Mouse (Mus musculus) fat pad, adult 2 months (tissue): ENCODE data around the gene Ifitm1.

Experiments
- DNase-seq: peaks from one replicate; pipeline ENCODE4 v3.0.0-alpha.2; 2011; ENCODE audit warnings: low read depth, low spot score; ENCODE audit errors: extremely low read depth

The Ifitm1 gene

GRCm38 (mm10) chr7:140966921-140967320, at the start of gene Ifitm1:
Gene Ifitm1, plus strand, starts transcription at chr7:140967221.
- DNase-seq: no peak

GRCm38 (mm10) chr7:140919911-140920310, 47.1 kb upstream of the Ifitm1 start:
- DNase-seq: no peak

DNA sequence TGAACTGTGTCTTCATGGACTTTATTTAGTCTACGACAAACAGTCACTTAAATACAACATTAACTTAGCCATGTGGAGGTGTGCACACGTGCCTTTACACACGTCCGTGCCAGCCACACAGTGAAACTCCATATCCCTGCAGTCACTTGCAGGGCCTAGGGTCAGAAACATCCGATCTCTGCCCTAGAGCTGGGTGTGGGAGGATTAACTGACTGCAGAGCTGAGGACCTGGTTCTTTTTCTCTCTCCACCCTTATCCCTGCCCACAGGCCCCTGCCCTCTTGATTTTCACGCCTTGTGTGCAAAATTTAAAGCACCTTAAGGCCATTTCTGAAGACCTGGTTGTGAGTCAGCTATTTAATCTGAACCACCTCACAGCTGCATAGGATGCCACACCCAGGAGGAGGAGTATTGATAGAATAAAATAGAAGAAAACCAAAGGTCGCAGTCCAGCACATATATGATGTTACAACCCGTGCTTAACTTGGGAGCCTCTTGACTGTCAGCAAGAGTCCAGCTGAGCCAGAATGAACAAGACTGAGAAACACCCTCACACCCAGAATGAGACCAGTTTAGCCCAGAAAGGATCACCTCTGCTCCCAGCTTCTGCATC, 46.5 kb upstream of the Ifitm1 start, which contains the start of gene Nlrp6:
Gene Nlrp6 (plus strand): TSS at position 485 of the 612 bp plus-strand sequence.
- no peak for DNase-seq

DNA sequence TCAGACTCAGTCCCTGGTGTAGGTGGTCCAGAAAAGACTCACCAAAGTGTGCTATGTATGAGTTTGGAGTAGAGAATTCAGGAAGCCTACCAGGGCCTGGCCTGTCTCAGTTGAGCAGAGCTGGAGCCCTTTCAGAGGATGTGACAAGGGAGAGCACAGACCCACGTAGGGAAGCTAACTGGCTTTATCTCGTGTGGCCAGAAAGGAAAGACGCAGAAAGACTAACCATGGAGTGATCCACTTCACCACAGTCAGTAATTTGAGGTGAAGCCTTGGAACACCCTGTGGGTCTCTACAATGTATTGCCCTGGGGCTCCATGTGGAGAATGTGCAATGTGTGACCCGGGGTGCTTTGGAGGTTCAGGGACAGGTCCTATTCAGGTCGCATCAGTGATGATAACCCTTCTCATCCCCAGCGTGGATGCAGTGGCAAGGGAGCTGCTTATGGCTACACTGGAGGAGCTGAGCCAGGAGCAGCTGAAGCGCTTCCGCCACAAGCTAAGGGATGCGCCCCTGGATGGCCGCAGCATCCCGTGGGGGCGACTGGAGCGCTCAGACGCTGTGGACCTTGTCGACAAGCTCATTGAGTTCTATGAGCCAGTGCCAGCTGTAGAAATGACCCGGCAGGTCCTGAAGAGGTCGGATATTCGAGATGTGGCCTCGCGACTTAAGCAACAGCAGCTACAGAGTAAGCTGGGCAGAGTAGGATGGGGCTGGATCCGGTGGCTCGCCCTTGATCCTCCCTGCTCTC, 45.6 kb upstream of the Ifitm1 start:
- no peak for DNase-seq

DNA sequence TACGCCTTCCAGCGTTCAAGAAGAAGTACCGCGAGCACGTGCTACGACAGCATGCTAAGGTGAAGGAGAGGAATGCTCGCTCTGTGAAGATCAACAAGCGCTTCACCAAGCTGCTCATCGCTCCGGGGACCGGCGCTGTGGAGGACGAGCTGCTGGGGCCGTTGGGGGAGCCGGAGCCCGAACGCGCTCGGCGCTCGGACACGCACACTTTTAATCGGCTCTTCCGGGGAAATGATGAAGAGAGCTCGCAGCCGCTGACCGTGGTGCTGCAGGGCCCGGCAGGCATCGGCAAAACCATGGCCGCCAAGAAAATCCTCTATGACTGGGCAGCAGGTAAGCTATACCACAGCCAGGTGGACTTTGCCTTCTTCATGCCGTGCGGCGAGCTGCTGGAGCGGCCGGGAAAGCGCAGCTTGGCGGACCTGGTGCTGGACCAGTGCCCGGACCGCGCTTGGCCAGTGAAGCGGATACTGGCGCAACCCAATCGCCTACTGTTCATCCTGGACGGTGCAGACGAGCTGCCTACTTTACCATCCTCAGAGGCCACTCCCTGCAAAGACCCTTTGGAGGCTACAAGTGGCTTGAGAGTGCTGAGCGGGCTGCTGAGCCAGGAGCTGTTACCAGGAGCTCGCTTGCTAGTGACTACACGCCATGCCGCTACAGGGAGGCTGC, 44.5 kb upstream of the Ifitm1 start:
- DNase-seq: no peak

- no peak for DNase-seq
Observed at GRCm38 (mm10) chr7:140923070-140923775, 43.8 kb upstream of the Ifitm1 start.

DNA sequence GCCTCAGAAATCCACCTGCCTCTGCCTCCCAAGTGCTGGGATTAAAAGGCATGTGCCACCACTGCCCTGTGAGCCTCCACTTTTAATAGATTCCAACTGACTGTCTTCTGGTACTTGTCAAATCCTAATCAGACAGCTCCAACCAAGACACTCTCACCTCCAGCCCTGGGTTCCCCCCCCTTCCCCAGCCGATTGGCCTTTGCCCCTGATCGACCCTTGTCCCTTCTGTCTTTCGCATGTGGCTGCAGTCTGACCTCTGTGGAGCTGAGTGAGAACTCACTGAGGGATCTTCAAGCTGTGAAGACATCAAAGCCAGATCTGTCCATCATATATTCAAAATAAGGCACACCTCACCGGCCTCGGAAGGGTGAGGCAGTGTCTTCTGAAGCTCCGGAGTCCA, 39.8 kb upstream of the Ifitm1 start:
- DNase-seq: no peak

GRCm38 (mm10) chr7:140938436-140938835, 28.6 kb upstream of the Ifitm1 start:
- DNase-seq: no peak

DNA sequence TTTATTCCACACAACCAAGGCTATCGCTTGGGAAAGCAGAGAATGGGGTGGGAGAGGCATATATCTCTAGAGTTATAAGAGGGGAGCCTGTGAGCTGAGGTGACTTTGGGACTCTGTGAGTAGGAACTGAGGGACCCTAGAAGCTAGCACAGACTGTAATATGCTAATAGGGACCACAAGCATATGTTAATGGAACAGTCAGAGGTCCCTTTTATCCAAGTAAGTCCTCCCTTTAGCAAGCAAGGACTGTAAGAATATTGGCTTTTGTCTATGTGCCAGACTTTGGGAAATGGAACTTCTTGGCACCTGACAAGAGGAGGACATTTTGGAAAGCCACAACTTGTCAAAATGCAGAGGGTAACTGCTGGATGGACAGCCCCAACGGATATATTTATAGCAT, 28.1 kb upstream of the Ifitm1 start:
- no peak for DNase-seq

- DNase-seq: no peak
Observed at GRCm38 (mm10) chr7:140939669-140940171, 27.3 kb upstream of the Ifitm1 start.

- no peak for DNase-seq
Observed at GRCm38 (mm10) chr7:140941222-140942051, 25.6 kb upstream of the Ifitm1 start, which contains the start of gene Pgghg. Gene Pgghg, plus strand, starts transcription at chr7:140941391.

DNA sequence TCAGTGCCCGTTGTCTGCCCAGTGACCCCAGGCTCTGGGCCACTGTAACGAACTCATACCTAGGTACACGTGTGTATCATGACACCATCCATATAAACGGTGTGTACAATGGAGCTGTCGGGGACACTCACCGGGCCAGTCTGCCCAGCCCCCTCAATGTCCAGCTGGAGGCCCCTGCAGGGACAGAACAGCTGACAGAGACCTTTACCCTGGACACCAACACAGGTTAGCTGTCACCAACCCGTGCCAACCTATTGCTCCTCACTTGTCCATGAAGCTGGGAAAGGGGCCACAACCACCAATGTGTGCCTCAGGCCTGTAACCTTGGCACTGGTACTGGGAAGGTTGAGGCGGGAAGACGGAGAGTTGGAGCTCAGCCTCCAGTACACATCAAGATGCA, 24.7 kb upstream of the Ifitm1 start:
- no peak for DNase-seq

DNA sequence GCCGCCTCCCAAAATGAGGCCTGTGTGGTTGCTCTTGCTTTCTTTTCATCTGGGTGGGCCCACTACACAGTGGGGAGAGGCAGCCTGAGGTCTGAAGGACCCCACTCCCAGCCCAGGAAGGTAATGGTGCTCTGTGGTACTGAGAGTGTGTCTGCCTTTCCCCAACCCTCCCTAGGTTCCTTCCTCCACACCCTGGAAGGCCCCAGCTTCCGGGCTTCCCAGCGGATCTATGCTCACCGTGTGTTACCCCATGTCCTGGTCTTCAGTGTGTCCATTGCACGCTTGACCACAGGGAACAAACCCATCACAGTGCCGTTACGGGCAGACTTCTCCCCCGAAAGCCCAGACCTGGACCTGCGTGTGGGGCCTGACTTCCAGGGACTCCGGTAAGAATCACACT, 24.2 kb upstream of the Ifitm1 start:
- no peak for DNase-seq

GRCm38 (mm10) chr7:140943356-140943755, 23.7 kb upstream of the Ifitm1 start:
- DNase-seq: no peak

DNA sequence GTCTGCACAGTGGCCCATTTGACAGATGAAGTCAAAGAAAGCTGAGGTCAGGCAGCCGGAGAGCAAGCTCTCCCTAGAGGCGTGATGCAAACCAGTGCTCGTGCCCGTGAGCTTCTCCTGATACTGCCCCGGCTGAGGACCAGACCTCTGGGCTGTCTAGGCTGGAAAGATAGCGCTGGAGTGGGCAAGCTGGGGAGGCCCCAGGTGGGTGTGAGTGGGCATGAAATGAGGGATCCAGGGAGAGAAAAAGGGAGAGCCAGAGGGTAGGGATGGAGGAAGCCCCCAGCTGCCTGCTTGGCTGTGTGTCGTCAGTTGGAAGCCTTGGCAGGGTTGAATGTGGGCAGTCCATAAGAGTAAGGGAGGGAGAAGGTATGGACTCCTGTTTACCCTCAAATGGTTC, 22.8 kb upstream of the Ifitm1 start:
- DNase-seq: no peak

- DNase-seq: no peak
Observed at GRCm38 (mm10) chr7:140945247-140945646, 21.8 kb upstream of the Ifitm1 start.

- DNase-seq: no peak
Observed at GRCm38 (mm10) chr7:140946311-140946710, 20.7 kb upstream of the Ifitm1 start.

GRCm38 (mm10) chr7:140946980-140947379, 20.0 kb upstream of the Ifitm1 start:
- DNase-seq: no peak

- DNase-seq: no peak
Observed at GRCm38 (mm10) chr7:140948161-140948560, 18.9 kb upstream of the Ifitm1 start.

DNA sequence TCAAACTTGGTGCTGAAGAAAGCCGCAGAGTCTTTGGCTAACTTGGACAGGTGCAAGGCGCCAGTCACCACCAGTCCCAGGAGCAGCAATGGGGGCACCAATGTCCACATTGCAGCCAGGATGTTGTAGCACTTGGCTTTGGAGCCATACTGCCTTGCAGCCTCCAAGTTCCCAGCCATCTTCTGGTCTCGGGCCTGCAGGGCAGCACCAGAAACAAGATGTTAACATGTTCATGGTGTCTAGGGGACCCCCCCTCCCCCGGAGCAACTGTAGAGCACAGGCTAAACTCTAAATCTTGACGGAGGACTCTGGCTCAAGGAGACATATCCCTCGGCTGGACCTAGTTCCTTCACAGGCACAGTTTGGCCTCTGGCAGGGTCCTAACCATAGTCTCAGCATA, 17.8 kb upstream of the Ifitm1 start:
- no peak for DNase-seq
